22 mouse cellular contexts compared by ENCODE assay signal in the genomic region with DNA sequence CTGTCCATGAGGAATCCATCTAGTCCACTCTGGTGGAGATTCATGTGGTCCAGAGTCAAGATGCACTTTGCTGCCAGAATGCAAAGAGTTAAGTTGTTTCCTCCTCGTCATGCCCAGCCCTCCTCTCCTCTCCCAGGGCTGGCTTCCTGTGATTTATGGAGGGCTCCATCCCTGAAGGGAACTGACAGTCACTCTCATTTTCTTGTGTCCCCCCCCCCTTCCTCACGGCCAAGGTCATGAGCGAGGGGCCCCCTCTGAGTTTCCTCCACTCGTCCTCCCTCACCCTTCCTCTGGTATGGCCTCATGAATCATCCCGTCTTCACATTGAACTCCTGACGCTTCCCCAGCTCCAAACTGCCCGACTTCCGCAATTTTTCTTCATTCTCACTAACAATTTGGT.
DNase-seq lines count a peak whose midpoint lies in the region; ATAC-seq and TF ChIP-seq lines count a peak whose summit lies in the region.
"Had no signal": no experiment of that assay in that cellular context is flagged by ENCODE, and none has a peak within 500 bp of the region (broad histone marks: within the 10 kb centered on the region; RNA-seq: fewer than 3 reads in every experiment).

No protein-coding gene starts in this region.

- WGBS in intestine, embryonic 14.5 days = 17% methylated on average over 8 of the region's 8 CpGs
- 33% methylated on average over 8 of the region's 8 CpGs for WGBS in intestine, embryonic 16.5 days
- WGBS in kidney, postnatal 0 days = 5% methylated on average over 8 of the region's 8 CpGs
- WGBS in lung, embryonic 14.5 days = 30% methylated on average over 8 of the region's 8 CpGs

- no peak for ATAC-seq in intestine, embryonic 14.5 days (replicated peaks; ENCODE audit: low FRiP score, low TSS enrichment, low read depth)
- no peak for ATAC-seq in intestine, embryonic 16.5 days
- no peak for ATAC-seq in kidney, postnatal 0 days (replicated peaks; ENCODE audit: low FRiP score, low read depth)
- peak; percentile 21; the same call in 1 of the 2 replicates for ATAC-seq in lung, embryonic 14.5 days (ENCODE audit: insufficient read depth)
- ATAC-seq: CD4-positive, CD25-positive, alpha-beta regulatory T cell, adult 4 months; forebrain, embryonic 15.5 days had no signal

- H3K27me3 ChIP-seq in intestine, embryonic 14.5 days (replicated peaks; ENCODE audit: control insufficient read depth, insufficient read depth, low read length) = no peaks in the 10 kb centered on the region
- no peaks in the 10 kb centered on the region for H3K27me3 ChIP-seq in intestine, embryonic 16.5 days (replicated peaks; ENCODE audit: control insufficient read depth, insufficient read depth, low read length)
- H3K27me3 ChIP-seq in kidney, postnatal 0 days (ENCODE audit: insufficient read depth, low read length) = no peaks in the 10 kb centered on the region
- no peaks in the 10 kb centered on the region for H3K27me3 ChIP-seq in lung, embryonic 14.5 days (ENCODE audit: insufficient read depth, low read length)
- H3K27me3 ChIP-seq: forebrain, embryonic 15.5 days; hindbrain, embryonic 13.5 days had no signal

- no peaks in the 10 kb centered on the region for H3K9me3 ChIP-seq in intestine, embryonic 14.5 days (ENCODE audit: control insufficient read depth, low read length)
- no peaks in the 10 kb centered on the region for H3K9me3 ChIP-seq in intestine, embryonic 16.5 days (ENCODE audit: control insufficient read depth, low read length)
- H3K9me3 ChIP-seq in kidney, postnatal 0 days (replicated peaks; ENCODE audit: low read length) = no peaks in the 10 kb centered on the region
- no peaks in the 10 kb centered on the region for H3K9me3 ChIP-seq in lung, embryonic 14.5 days (ENCODE audit: low read depth, low read length)
- H3K9me3 ChIP-seq: forebrain, embryonic 15.5 days; heart, embryonic 10.5 days; hindbrain, embryonic 13.5 days had no signal

- H3K4me3 ChIP-seq in intestine, embryonic 14.5 days (ENCODE audit: low read depth, low read length) = no peak overlapping the region
- no peak overlapping the region for H3K4me3 ChIP-seq in intestine, embryonic 16.5 days (ENCODE audit: low read length)
- H3K4me3 ChIP-seq in kidney, postnatal 0 days (replicated peaks; ENCODE audit: low read depth, low read length) = no peak overlapping the region
- no peak overlapping the region for H3K4me3 ChIP-seq in lung, embryonic 14.5 days (ENCODE audit: low read depth, low read length)
- H3K4me3 ChIP-seq: embryonic facial prominence, embryonic 10.5 days; forebrain, embryonic 15.5 days; heart, embryonic 10.5 days; hindbrain, embryonic 13.5 days had no signal

- no peak overlapping the region for H3K9ac ChIP-seq in intestine, embryonic 14.5 days (ENCODE audit: low read length)
- H3K9ac ChIP-seq in intestine, embryonic 16.5 days (ENCODE audit: low read depth, low read length) = no peak overlapping the region
- no peak overlapping the region for H3K9ac ChIP-seq in kidney, postnatal 0 days (ENCODE audit: low read depth, low read length)
- no peak overlapping the region for H3K9ac ChIP-seq in lung, embryonic 14.5 days
- H3K9ac ChIP-seq: forebrain, embryonic 15.5 days; hindbrain, embryonic 13.5 days had no signal

- TF ChIP-seq CTCF in kidney, postnatal 0 days (IDR thresholded peaks at IDR 0.05; ENCODE audit: low read depth) = no peak
- no peak for TF ChIP-seq CTCF in lung, embryonic 14.5 days (IDR thresholded peaks at IDR 0.05; ENCODE audit: low read depth)

- no peaks in the 10 kb centered on the region for H3K36me3 ChIP-seq in intestine, embryonic 14.5 days (ENCODE audit: control insufficient read depth, insufficient read depth, low read length)
- H3K36me3 ChIP-seq in intestine, embryonic 16.5 days (ENCODE audit: control insufficient read depth, insufficient read depth, low read length) = no peaks in the 10 kb centered on the region
- H3K36me3 ChIP-seq in kidney, postnatal 0 days (ENCODE audit: insufficient read depth, low read length) = no peaks in the 10 kb centered on the region
- H3K36me3 ChIP-seq in lung, embryonic 14.5 days (ENCODE audit: insufficient read depth) = no peaks in the 10 kb centered on the region
- H3K36me3 ChIP-seq: embryonic facial prominence, embryonic 10.5 days; forebrain, embryonic 15.5 days; G1E; heart, embryonic 10.5 days; hindbrain, embryonic 13.5 days had no signal

- DNase-seq in adrenal gland, postnatal 14 days = peak; percentile 3
- no peak for DNase-seq in adrenal gland, adult 18-20 months (ENCODE audit: low spot score in 2 of 2)
- no peak for DNase-seq in intestine, embryonic 14.5 days (ENCODE audit: low spot score)
- peak; percentile 37 for DNase-seq in kidney, postnatal 0 days (ENCODE audit: low spot score)
- DNase-seq in kidney, postnatal 36 days = no peak
- peak; percentile 21 for DNase-seq in lung, embryonic 14.5 days
- no peak for DNase-seq in lung, postnatal 25 days (ENCODE audit: low spot score)
- DNase-seq: adrenal gland, postnatal 10 days; B cell, adult 2 months; cerebellum, adult 11-12 months; cerebellum, adult 9-10 months; cerebellum, postnatal 25 days; gastrocnemius, postnatal 36 days; heart, adult 18-20 months; heart, postnatal 10 days had no signal

- 0 out of 2 replicates have a peak overlapping the region, but pooled peaks have one; percentile 22 for H3K4me2 ChIP-seq in intestine, embryonic 14.5 days (ENCODE audit: low read length)
- no peak overlapping the region for H3K4me2 ChIP-seq in intestine, embryonic 16.5 days (ENCODE audit: low read depth, low read length)
- H3K4me2 ChIP-seq in kidney, postnatal 0 days (ENCODE audit: low read length) = peak overlapping the region; percentile 27; the same call in 1 of the 2 replicates
- 0 out of 2 replicates have a peak overlapping the region, but pooled peaks have one; percentile 27 for H3K4me2 ChIP-seq in lung, embryonic 14.5 days
- H3K4me2 ChIP-seq: forebrain, embryonic 15.5 days; hindbrain, embryonic 13.5 days had no signal

- H3K27ac ChIP-seq in intestine, embryonic 14.5 days (ENCODE audit: low read depth) = no peak overlapping the region
- no peak overlapping the region for H3K27ac ChIP-seq in intestine, embryonic 16.5 days (ENCODE audit: low read length)
- H3K27ac ChIP-seq in kidney, postnatal 0 days = no peak overlapping the region
- no peak overlapping the region for H3K27ac ChIP-seq in lung, embryonic 14.5 days (ENCODE audit: low read depth)
- H3K27ac ChIP-seq: embryonic facial prominence, embryonic 10.5 days; forebrain, embryonic 15.5 days; heart, embryonic 10.5 days; hindbrain, embryonic 13.5 days had no signal

- H3K4me1 ChIP-seq in intestine, embryonic 14.5 days (replicated peaks; ENCODE audit: control insufficient read depth, insufficient read depth, low read length) = peaks cover 8% of the 10 kb centered on the region
- H3K4me1 ChIP-seq in intestine, embryonic 16.5 days (ENCODE audit: control insufficient read depth, insufficient read depth, low read length) = no peaks in the 10 kb centered on the region
- peaks cover 3% of the 10 kb centered on the region; the same call in 1 of the 2 replicates for H3K4me1 ChIP-seq in kidney, postnatal 0 days (replicated peaks; ENCODE audit: insufficient read depth, low read length)
- H3K4me1 ChIP-seq in lung, embryonic 14.5 days (ENCODE audit: insufficient read depth) = 0 out of 2 replicates have a peak, but pooled peaks cover 4% of the 10 kb centered on the region
- H3K4me1 ChIP-seq: embryonic facial prominence, embryonic 10.5 days; forebrain, embryonic 15.5 days; heart, embryonic 10.5 days; hindbrain, embryonic 13.5 days had no signal

Comparison
In these comparisons a context has a peak if more than half of its experiments do, and no peak if none do; other contexts are left out.
1. DNase-seq: peak in adrenal gland, postnatal 14 days (single experiment), kidney, postnatal 0 days (single experiment) and lung, embryonic 14.5 days (single experiment); none in adrenal gland, adult 18-20 months (0 of 2), intestine, embryonic 14.5 days (single experiment), kidney, postnatal 36 days (0 of 2) and lung, postnatal 25 days (single experiment).